Mouse (Mus musculus) stomach, postnatal 0 days (tissue): ENCODE results near the gene Krt35.

Source experiments
- CTCF ChIP-seq: IDR thresholded peaks from 2 replicates; pipeline ENCODE4 v1.5.1; 2016; ENCODE audit warnings: antibody characterized with exemption, low read depth, mild to moderate bottlenecking, moderate library complexity
- EP300 ChIP-seq: optimal IDR thresholded peaks from 2 replicates; pipeline ENCODE3; 2016; ENCODE audit warnings: antibody characterized with exemption

GRCm38 (mm10) chr11:100096141-100096540 is at the start of gene Krt35:
- TF ChIP-seq CTCF, result no peak
- TF ChIP-seq EP300, result no peak
